Mouse (Mus musculus) kidney, adult 2 months (tissue): ENCODE data around the gene Gm12790.

Source experiments
- CTCF ChIP-seq: fragments of 200-500 bp; conservative IDR thresholded peaks from 2 replicates; pipeline ENCODE4 v1.5.1; 2011; ENCODE audit warnings: low read depth, mild to moderate bottlenecking, control low read depth, low read length, moderate library complexity, mixed read lengths; ENCODE audit not compliant: insufficient read depth, insufficient read length
- POLR2A ChIP-seq: fragments of 200-500 bp; IDR thresholded peaks from one replicate; pipeline ENCODE4 v1.6.1; 2011; ENCODE audit warnings: low read depth, low read length, control low read depth

GRCm38 (mm10) chr4:101985678-101986077 lies 4.8 kb upstream of the Gm12790 start:
- TF ChIP-seq CTCF (no peak), POLR2A (no peak)
